Mouse (Mus musculus) mesoderm, embryonic 11.5 days (tissue): ENCODE data around the gene BC005537.
"Not testable (repeated sequence)": the region's sequence is repeated elsewhere in the genome, so short reads cannot be mapped to it uniquely, and the experiment has no call there.

Source experiments
- DNase-seq: peaks from one replicate; pipeline ENCODE4 v3.0.0-alpha.2; 2012; ENCODE audit warnings: low read depth, low spot score

The BC005537 gene

GRCm38 (mm10) chr13:24801308-24801921 is at the start of gene BC005537:
Gene BC005537 (plus strand): TSS chr13:24801657.
- peak; percentile 59 for DNase-seq

DNA sequence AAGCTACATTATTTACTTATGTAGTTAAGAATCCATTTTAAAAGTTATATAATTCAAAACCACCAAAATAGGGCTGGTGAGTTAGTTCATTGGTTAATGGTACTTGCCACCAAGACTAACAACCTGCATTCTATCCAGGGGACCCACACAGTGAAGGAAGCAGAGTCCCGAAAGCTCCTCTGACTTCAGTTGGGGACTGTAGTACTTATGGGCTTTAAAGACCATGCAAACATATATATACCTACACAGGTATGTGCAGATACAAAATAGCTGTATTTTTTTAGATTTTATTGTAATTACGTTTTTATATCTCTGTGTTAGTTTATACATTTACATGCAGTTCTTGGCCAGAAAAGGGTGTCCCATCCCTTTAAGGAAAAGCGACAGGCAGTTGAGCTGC is 44.7 kb upstream of the BC005537 start:
- no peak for DNase-seq

- DNase-seq, result no peak
Observed at GRCm38 (mm10) chr13:24757820-24758564, 43.5 kb upstream of the BC005537 start.

DNA sequence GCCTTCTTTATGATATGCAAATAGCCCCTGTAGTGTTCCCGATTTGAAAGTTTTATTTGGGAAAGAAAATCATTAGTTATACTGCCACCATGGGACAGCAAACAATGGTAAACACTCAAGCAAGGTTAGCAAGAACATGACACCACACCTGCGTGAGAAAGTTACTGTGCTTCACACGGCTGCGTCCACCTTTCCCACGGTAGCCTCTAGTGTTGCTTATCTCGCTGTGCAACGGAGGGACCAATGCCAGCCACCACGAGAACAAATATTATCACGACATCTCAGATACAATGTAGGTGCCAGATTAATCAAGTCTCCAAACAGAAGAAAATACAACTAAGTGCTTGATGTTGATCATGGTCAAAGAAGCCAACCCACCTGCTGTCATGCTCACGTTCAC is 42.0 kb upstream of the BC005537 start:
- DNase-seq, result no peak

DNA sequence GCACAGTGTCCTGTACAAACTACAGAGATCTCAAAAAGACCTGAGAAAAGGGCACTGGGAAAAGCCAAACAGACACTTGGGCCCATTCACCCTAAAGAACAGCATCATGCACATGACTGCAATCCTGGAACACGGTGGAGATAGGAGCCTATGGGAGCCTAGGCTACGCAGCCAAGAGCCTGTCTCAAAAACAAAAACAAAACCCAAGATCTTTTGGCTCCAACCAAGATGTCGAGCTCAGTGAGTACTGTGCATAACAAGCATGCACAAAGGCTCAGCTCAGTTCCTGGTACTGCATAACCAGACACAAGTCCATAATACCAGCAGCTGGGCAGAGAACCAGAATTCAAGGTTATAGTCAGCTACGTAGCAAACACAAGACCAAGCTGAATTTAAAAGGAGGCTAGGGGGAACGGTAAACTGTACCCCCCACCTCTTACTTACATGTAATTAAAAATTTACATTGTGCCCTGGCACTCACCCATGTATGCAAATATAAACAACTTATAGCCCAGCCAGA is 41.0 kb upstream of the BC005537 start:
- DNase-seq, result no peak

GRCm38 (mm10) chr13:24761083-24761402 is 40.4 kb upstream of the BC005537 start:
- no peak for DNase-seq

- DNase-seq, result peak; percentile 92
Observed at GRCm38 (mm10) chr13:24761403-24762227, 39.8 kb upstream of the BC005537 start, which contains the start of gene Gmnn. Gene Gmnn (minus strand): TSS chr13:24761923.

GRCm38 (mm10) chr13:24762254-24762653 is 39.2 kb upstream of the BC005537 start:
- DNase-seq, result no peak

DNA sequence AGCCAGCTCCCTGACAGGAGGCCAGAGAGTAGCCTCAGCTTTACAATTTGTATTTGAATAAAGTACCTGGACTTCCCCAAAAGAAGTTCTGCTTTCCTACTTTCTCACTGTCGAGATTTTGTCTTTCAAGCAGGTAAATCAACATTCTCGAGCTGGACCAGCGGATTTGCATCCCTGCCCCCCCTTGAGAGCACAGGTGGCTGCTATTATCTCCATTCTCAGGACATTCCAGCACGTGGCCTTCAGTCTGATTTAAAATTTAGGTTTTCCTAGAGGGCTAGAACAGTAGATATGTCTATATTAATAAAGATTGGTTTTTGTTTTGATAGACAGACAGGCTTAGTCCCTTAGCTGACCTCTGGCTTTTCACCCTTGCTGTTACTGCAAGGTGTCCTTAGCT is 33.6 kb upstream of the BC005537 start:
- not testable (repeated sequence) for DNase-seq

GRCm38 (mm10) chr13:24771482-24771881 is 30.0 kb upstream of the BC005537 start:
- DNase-seq, result not testable (repeated sequence)

DNA sequence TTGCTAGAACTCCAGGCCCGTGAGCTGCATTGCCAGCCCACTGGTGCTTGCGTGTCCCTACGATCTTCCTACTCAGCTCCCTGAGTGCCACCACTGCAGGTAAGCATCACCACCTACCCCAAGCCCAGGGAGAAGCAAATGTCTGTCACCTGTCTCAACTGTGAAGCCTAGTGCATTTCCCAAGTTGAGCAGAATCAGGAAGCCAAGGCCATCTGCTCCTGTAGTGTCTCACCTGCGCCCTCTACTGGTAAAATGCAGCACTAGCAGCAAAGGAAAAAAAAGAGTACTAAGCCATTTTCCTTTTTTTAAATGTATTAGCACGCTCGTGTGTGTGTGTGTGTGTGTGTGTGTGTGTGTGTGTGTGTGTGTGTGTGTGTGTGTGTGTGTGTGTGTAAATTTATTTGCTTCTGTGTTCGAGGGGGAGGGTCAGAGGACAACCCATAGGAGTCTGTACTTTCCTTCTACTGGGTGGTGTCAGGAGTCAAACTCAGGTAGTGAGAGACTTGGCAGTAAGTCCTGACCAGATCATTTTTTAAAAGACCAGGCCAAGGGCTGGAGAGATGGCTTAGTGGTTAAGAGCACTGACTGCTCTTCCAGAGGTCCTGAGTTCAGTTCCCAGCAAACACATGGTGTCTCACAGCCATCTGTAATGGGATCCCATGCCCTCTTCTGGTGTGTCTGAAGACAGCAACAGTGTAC is 25.2 kb upstream of the BC005537 start:
- DNase-seq, result peak; percentile 76

DNA sequence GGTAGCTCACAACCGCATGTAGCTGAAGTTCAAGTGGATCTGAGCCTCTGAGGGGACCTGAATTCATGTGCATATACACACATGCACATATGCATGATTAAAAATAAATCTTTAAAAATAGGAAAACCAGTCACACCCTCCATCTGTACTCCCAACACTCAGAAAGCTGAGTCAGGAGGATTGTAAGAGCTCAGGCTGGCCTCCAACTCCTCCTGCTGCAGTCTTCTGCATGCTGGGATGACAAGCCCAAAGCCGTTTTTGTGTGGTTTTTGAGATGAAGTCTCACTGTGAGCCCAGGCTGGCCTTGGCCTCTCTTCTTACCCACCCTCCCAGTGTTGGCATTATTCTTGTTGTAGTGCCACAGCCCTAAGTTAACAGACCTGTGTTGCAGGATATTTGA is 23.4 kb upstream of the BC005537 start:
- no peak for DNase-seq

DNA sequence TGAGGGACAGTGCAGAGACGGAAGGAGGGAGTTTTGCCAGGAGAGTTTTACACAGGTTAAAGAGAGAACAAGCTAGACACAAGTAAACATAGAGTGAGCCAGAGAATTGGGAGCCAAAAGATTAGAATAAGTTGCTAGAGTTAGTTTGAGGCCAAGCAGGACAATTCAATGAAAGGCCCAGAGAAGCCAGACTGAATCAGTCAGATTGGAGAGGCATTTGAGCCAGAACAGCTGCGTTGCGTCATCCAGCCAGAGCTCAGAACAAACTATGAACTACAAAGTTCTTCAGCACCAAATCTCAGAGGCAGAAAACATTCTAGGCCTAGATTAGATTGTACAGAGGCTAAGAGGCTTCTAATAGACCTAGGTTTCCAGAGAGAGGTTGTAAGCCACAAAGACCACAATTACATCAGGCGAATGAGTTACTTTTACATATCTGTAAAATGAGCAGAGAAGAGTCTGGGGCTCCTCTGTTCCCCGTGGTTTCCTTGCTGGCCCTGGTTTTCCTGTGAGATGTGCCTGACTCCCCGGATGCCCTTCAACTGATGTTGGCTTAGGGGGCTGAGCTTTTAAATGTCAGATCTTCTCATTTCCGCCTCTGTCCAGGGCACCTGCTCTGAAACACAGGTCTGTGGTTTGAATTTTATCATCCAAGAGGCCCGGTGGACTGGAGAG is 22.6 kb upstream of the BC005537 start:
- no peak for DNase-seq

GRCm38 (mm10) chr13:24781916-24782315 is 19.5 kb upstream of the BC005537 start:
- no peak for DNase-seq

- DNase-seq, result no peak
Observed at GRCm38 (mm10) chr13:24786014-24786490, 15.4 kb upstream of the BC005537 start.

GRCm38 (mm10) chr13:24787477-24787876 is 14.0 kb upstream of the BC005537 start:
- no peak for DNase-seq

GRCm38 (mm10) chr13:24791349-24791748 is 10.1 kb upstream of the BC005537 start:
- no peak for DNase-seq

- DNase-seq, result no peak
Observed at GRCm38 (mm10) chr13:24792411-24793045, 8.9 kb upstream of the BC005537 start.

- no peak for DNase-seq
Observed at GRCm38 (mm10) chr13:24798686-24799085, 2.8 kb upstream of the BC005537 start.

- no peak for DNase-seq
Observed at GRCm38 (mm10) chr13:24799378-24799777, 2.1 kb upstream of the BC005537 start.
